Mouse (Mus musculus): ENCODE measurements around the gene Tbc1d10c.

GRCm38 (mm10) chr19:4151898-4152297, 39.2 kb downstream of the Tbc1d10c start:
- TF ChIP-seq TAL1 (conservative IDR thresholded peaks at IDR 0.05; ENCODE audit: low read depth, low read length) (no peak), GATA1 (IDR thresholded peaks at IDR 0.05; ENCODE audit: borderline replicate concordance, low read length) (no peak), CTCF (IDR thresholded peaks at IDR 0.05; ENCODE audit: low read depth, low read length) (no peak)

Data from G1E (cell line).